Mouse (Mus musculus): ENCODE results near the gene Rab4a. TPM values are rescaled to one million over a fixed set of nuclear protein-coding genes. Genes with fewer than 3 reads are reported as not detected.

Rab4a gene
- 66.1 and 71.4 TPM in 2 replicates for polyA plus RNA-seq (2014; fragmentation: Nextera tagmentation; extraction: Ambion mirVana)

- Histone ChIP-seq H3K4me3 (ENCODE audit: low read depth, low read length) (peak within 1 kb of the TSS; percentile 87), H3K4me1 (ENCODE audit: control insufficient read depth, insufficient read depth, low read length) (peaks cover 17% of the 10 kb centered on the region), H3K27ac (ENCODE audit: low read depth, low read length) (peak within 1 kb of the TSS; percentile 73; the same call in 1 of the 2 replicates), H3K27me3 (ENCODE audit: control insufficient read depth, insufficient read depth, low read length) (no peaks in the 10 kb centered on the region), H3K4me2 (ENCODE audit: low read depth) (peak within 1 kb of the TSS; percentile 48), H3K9me3 (ENCODE audit: control insufficient read depth, low read length) (no peaks in the 10 kb centered on the region), H3K9ac (ENCODE audit: low read length) (peak within 1 kb of the TSS; percentile 83), H3K36me3 (ENCODE audit: control insufficient read depth, insufficient read depth, low read length) (peaks cover 2% of the 10 kb centered on the region; the same call in 1 of the 2 replicates)
- ATAC-seq (ENCODE audit: insufficient read depth, low FRiP score, low TSS enrichment) (peak; percentile 85), DNase-seq (ENCODE audit: low spot score) (peak; percentile 92)
- WGBS = under 1% methylated on average over 40 of the region's 48 CpGs
Observed at GRCm38 (mm10) chr8:123805718-123806373, at the start of gene Rab4a. Gene Rab4a, plus strand, starts transcription at chr8:123805985.

- peaks cover 23% of the 10 kb centered on the region for H3K4me1 ChIP-seq (ENCODE audit: control insufficient read depth, insufficient read depth, low read length)
- ATAC-seq (ENCODE audit: insufficient read depth, low FRiP score, low TSS enrichment) (no peak), DNase-seq (ENCODE audit: low spot score) (no peak)
- no peak overlapping the region for H3K27ac ChIP-seq (ENCODE audit: low read depth, low read length)
- no peaks in the 10 kb centered on the region for H3K27me3 ChIP-seq (ENCODE audit: control insufficient read depth, insufficient read depth, low read length)
- no peak overlapping the region for H3K4me3 ChIP-seq (ENCODE audit: low read depth, low read length)
- no peaks in the 10 kb centered on the region for H3K36me3 ChIP-seq (ENCODE audit: control insufficient read depth, insufficient read depth, low read length)
- no peak overlapping the region for H3K4me2 ChIP-seq (ENCODE audit: low read depth)
- H3K9ac ChIP-seq (ENCODE audit: low read length) = no peak overlapping the region
- no peaks in the 10 kb centered on the region for H3K9me3 ChIP-seq (ENCODE audit: control insufficient read depth, low read length)
- WGBS = 89% methylated on average over 8 of the region's 8 CpGs
Observed at GRCm38 (mm10) chr8:123756901-123757300, 48.9 kb upstream of the Rab4a start.

GRCm38 (mm10) chr8:123758935-123759334 is 46.9 kb upstream of the Rab4a start:
- 58% methylated on average over 1 of the region's 1 CpGs for WGBS
- Histone ChIP-seq H3K4me3 (ENCODE audit: low read depth, low read length) (no peak overlapping the region), H3K4me2 (ENCODE audit: low read depth) (no peak overlapping the region), H3K27ac (ENCODE audit: low read depth, low read length) (no peak overlapping the region), H3K27me3 (ENCODE audit: control insufficient read depth, insufficient read depth, low read length) (no peaks in the 10 kb centered on the region), H3K9ac (ENCODE audit: low read length) (no peak overlapping the region), H3K9me3 (ENCODE audit: control insufficient read depth, low read length) (no peaks in the 10 kb centered on the region), H3K36me3 (ENCODE audit: control insufficient read depth, insufficient read depth, low read length) (no peaks in the 10 kb centered on the region), H3K4me1 (ENCODE audit: control insufficient read depth, insufficient read depth, low read length) (peaks cover 13% of the 10 kb centered on the region)
- no peak for DNase-seq (ENCODE audit: low spot score)
- no peak for ATAC-seq (ENCODE audit: insufficient read depth, low FRiP score, low TSS enrichment)

- peak overlapping the region; percentile 39; the same call in 1 of the 2 replicates for H3K9ac ChIP-seq (ENCODE audit: low read length)
- 3% methylated on average over 10 of the region's 10 CpGs for WGBS
- H3K36me3 ChIP-seq (ENCODE audit: control insufficient read depth, insufficient read depth, low read length) = no peaks in the 10 kb centered on the region
- ATAC-seq (ENCODE audit: insufficient read depth, low FRiP score, low TSS enrichment) = peak; percentile 83
- H3K27me3 ChIP-seq (ENCODE audit: control insufficient read depth, insufficient read depth, low read length) = no peaks in the 10 kb centered on the region
- H3K4me2 ChIP-seq (ENCODE audit: low read depth) = peak overlapping the region; percentile 45
- H3K9me3 ChIP-seq (ENCODE audit: control insufficient read depth, low read length) = no peaks in the 10 kb centered on the region
- peak overlapping the region; percentile 15; the same call in 1 of the 2 replicates for H3K4me3 ChIP-seq (ENCODE audit: low read depth, low read length)
- peak; percentile 79 for DNase-seq (ENCODE audit: low spot score)
- peaks cover 11% of the 10 kb centered on the region for H3K4me1 ChIP-seq (ENCODE audit: control insufficient read depth, insufficient read depth, low read length)
- no peak overlapping the region for H3K27ac ChIP-seq (ENCODE audit: low read depth, low read length)
Observed at GRCm38 (mm10) chr8:123759933-123760332, 45.9 kb upstream of the Rab4a start.

GRCm38 (mm10) chr8:123760579-123760978 is 45.2 kb upstream of the Rab4a start:
- Histone ChIP-seq H3K36me3 (ENCODE audit: control insufficient read depth, insufficient read depth, low read length) (no peaks in the 10 kb centered on the region), H3K27ac (ENCODE audit: low read depth, low read length) (no peak overlapping the region), H3K27me3 (ENCODE audit: control insufficient read depth, insufficient read depth, low read length) (no peaks in the 10 kb centered on the region), H3K4me2 (ENCODE audit: low read depth) (peak overlapping the region; percentile 45), H3K9ac (ENCODE audit: low read length) (no peak overlapping the region), H3K9me3 (ENCODE audit: control insufficient read depth, low read length) (no peaks in the 10 kb centered on the region), H3K4me3 (ENCODE audit: low read depth, low read length) (0 out of 2 replicates have a peak overlapping the region, but pooled peaks have one; percentile 15), H3K4me1 (ENCODE audit: control insufficient read depth, insufficient read depth, low read length) (peaks cover 11% of the 10 kb centered on the region)
- 36% methylated on average over 5 of the region's 5 CpGs for WGBS
- DNase-seq (ENCODE audit: low spot score) = no peak
- no peak for ATAC-seq (ENCODE audit: insufficient read depth, low FRiP score, low TSS enrichment)

- H3K27me3 ChIP-seq (ENCODE audit: control insufficient read depth, insufficient read depth, low read length) = no peaks in the 10 kb centered on the region
- H3K27ac ChIP-seq (ENCODE audit: low read depth, low read length) = no peak overlapping the region
- H3K4me1 ChIP-seq (ENCODE audit: control insufficient read depth, insufficient read depth, low read length) = peaks cover 11% of the 10 kb centered on the region
- no peaks in the 10 kb centered on the region for H3K36me3 ChIP-seq (ENCODE audit: control insufficient read depth, insufficient read depth, low read length)
- no peak overlapping the region for H3K9ac ChIP-seq (ENCODE audit: low read length)
- H3K4me3 ChIP-seq (ENCODE audit: low read depth, low read length) = no peak overlapping the region
- 52% methylated on average over 12 of the region's 12 CpGs for WGBS
- ATAC-seq (ENCODE audit: insufficient read depth, low FRiP score, low TSS enrichment) (no peak), DNase-seq (ENCODE audit: low spot score) (no peak)
- no peaks in the 10 kb centered on the region for H3K9me3 ChIP-seq (ENCODE audit: control insufficient read depth, low read length)
- no peak overlapping the region for H3K4me2 ChIP-seq (ENCODE audit: low read depth)
Observed at GRCm38 (mm10) chr8:123761266-123761882, 44.4 kb upstream of the Rab4a start.

- H3K36me3 ChIP-seq (ENCODE audit: control insufficient read depth, insufficient read depth, low read length) = no peaks in the 10 kb centered on the region
- H3K27me3 ChIP-seq (ENCODE audit: control insufficient read depth, insufficient read depth, low read length) = no peaks in the 10 kb centered on the region
- no peaks in the 10 kb centered on the region for H3K9me3 ChIP-seq (ENCODE audit: control insufficient read depth, low read length)
- H3K27ac ChIP-seq (ENCODE audit: low read depth, low read length) = no peak overlapping the region
- H3K4me1 ChIP-seq (ENCODE audit: control insufficient read depth, insufficient read depth, low read length) = peaks cover 11% of the 10 kb centered on the region
- no peak overlapping the region for H3K9ac ChIP-seq (ENCODE audit: low read length)
- 24% methylated on average over 4 of the region's 4 CpGs for WGBS
- no peak for DNase-seq (ENCODE audit: low spot score)
- H3K4me3 ChIP-seq (ENCODE audit: low read depth, low read length) = no peak overlapping the region
- H3K4me2 ChIP-seq (ENCODE audit: low read depth) = no peak overlapping the region
- no peak for ATAC-seq (ENCODE audit: insufficient read depth, low FRiP score, low TSS enrichment)
Observed at GRCm38 (mm10) chr8:123761883-123762270, 43.9 kb upstream of the Rab4a start.

GRCm38 (mm10) chr8:123763355-123763754 is 42.4 kb upstream of the Rab4a start:
- Histone ChIP-seq H3K27ac (ENCODE audit: low read depth, low read length) (no peak overlapping the region), H3K9me3 (ENCODE audit: control insufficient read depth, low read length) (no peaks in the 10 kb centered on the region), H3K4me3 (ENCODE audit: low read depth, low read length) (no peak overlapping the region), H3K36me3 (ENCODE audit: control insufficient read depth, insufficient read depth, low read length) (no peaks in the 10 kb centered on the region), H3K4me2 (ENCODE audit: low read depth) (no peak overlapping the region), H3K4me1 (ENCODE audit: control insufficient read depth, insufficient read depth, low read length) (peaks cover 11% of the 10 kb centered on the region), H3K27me3 (ENCODE audit: control insufficient read depth, insufficient read depth, low read length) (no peaks in the 10 kb centered on the region), H3K9ac (ENCODE audit: low read length) (no peak overlapping the region)
- ATAC-seq (ENCODE audit: insufficient read depth, low FRiP score, low TSS enrichment) = no peak
- 81% methylated on average over 7 of the region's 7 CpGs for WGBS
- DNase-seq (ENCODE audit: low spot score) = no peak

- WGBS = 33% methylated on average over 4 of the region's 4 CpGs
Observed at GRCm38 (mm10) chr8:123764671-123765070, 41.1 kb upstream of the Rab4a start.

More at GRCm38 (mm10) chr8:123764671-123765070, 41.1 kb upstream of the Rab4a start:
- Histone ChIP-seq H3K4me2 (ENCODE audit: low read depth) (no peak overlapping the region), H3K36me3 (ENCODE audit: control insufficient read depth, insufficient read depth, low read length) (no peaks in the 10 kb centered on the region), H3K9me3 (ENCODE audit: control insufficient read depth, low read length) (no peaks in the 10 kb centered on the region), H3K9ac (ENCODE audit: low read length) (no peak overlapping the region), H3K4me1 (ENCODE audit: control insufficient read depth, insufficient read depth, low read length) (peaks cover 11% of the 10 kb centered on the region), H3K27me3 (ENCODE audit: control insufficient read depth, insufficient read depth, low read length) (no peaks in the 10 kb centered on the region), H3K27ac (ENCODE audit: low read depth, low read length) (no peak overlapping the region), H3K4me3 (ENCODE audit: low read depth, low read length) (no peak overlapping the region)
- ATAC-seq (ENCODE audit: insufficient read depth, low FRiP score, low TSS enrichment) (no peak), DNase-seq (ENCODE audit: low spot score) (peak; percentile 19)

All from neural tube, embryonic 11.5 days (tissue).